Mouse (Mus musculus) CH12.LX (cell line): ENCODE results near the gene Xpr1.

Experiments used
- BHLHE40 ChIP-seq: IDR thresholded peaks from 2 replicates; pipeline ENCODE4 v1.6.1; 2011; ENCODE audit warnings: mild to moderate bottlenecking, low read depth, low read length, improper control_type of control experiment
- CHD2 ChIP-seq: IDR thresholded peaks from 2 replicates; pipeline ENCODE4 v1.6.1; 2011; ENCODE audit warnings: low read length, improper control_type of control experiment
- CTCF ChIP-seq, 2 experiments: IDR thresholded peaks in 1 of 2; conservative IDR thresholded peaks in 1 of 2; 2 replicates each; pipeline ENCODE4 v1.5.1; 2011 to 2012; ENCODE audit warnings: low read depth in 2 of 2, low read length in 2 of 2, improper control_type of control experiment in 1 of 2, inconsistent platforms in 1 of 2, mild to moderate bottlenecking in 1 of 2, moderate library complexity in 1 of 2
- POLR2A ChIP-seq: IDR thresholded peaks from 2 replicates; pipeline ENCODE4 v1.6.1; 2011; ENCODE audit warnings: low read depth, mild to moderate bottlenecking, improper control_type of control experiment, low read length
- TCF12 ChIP-seq: IDR thresholded peaks from 2 replicates; pipeline ENCODE4 v1.6.1; 2014; ENCODE audit warnings: low read depth, mild to moderate bottlenecking, inconsistent platforms, low read length, improper control_type of control experiment

GRCm38 (mm10) chr1:155438525-155438924 lies 21.3 kb upstream of the Xpr1 start:
- TF ChIP-seq BHLHE40 (no peak), CTCF (conservative IDR thresholded peaks at IDR 0.05 in 1 of 2, IDR thresholded peaks at IDR 0.05 in 1 of 2; ENCODE audit: low read depth in 2 of 2, low read length in 2 of 2) (no peak), CHD2 (no peak), POLR2A (no peak), TCF12 (no peak)
